Mouse (Mus musculus) olfactory bulb, adult 2 months (tissue): Measurements from ENCODE around the gene 2200002J24Rik. TPM values are rescaled to one million over a fixed set of nuclear protein-coding genes. Genes with fewer than 3 reads are reported as not detected.
"Not testable (repeated sequence)": the region's sequence is repeated elsewhere in the genome, so short reads cannot be mapped to it uniquely, and the experiment has no call there.

Experiments
- H3K27ac ChIP-seq: fragments of 200-500 bp; 2 replicates; pipeline ENCODE4 v1.5.1; 2012; ENCODE audit warnings: low read depth, low read length; ENCODE audit not compliant: insufficient read depth
- H3K4me1 ChIP-seq: fragments of 200-500 bp; 2 replicates; pipeline ENCODE4 v1.6.1; 2012; ENCODE audit warnings: low read length; ENCODE audit not compliant: control insufficient read depth, insufficient read depth
- H3K4me3 ChIP-seq: fragments of 200-500 bp; 2 replicates; pipeline ENCODE4 v1.5.1; 2012; ENCODE audit warnings: mild to moderate bottlenecking, low read depth, low read length, moderate library complexity; ENCODE audit not compliant: insufficient read depth
- CTCF ChIP-seq: fragments of 200-500 bp; IDR thresholded peaks from 2 replicates; pipeline ENCODE4 v1.5.1; 2012; ENCODE audit warnings: low read depth, mild to moderate bottlenecking, low read length, moderate library complexity; ENCODE audit not compliant: insufficient read depth
- POLR2A ChIP-seq: fragments of 200-500 bp; IDR thresholded peaks from 2 replicates; pipeline ENCODE4 v1.6.1; 2012; ENCODE audit warnings: mild to moderate bottlenecking, low read depth, low read length, moderate library complexity; ENCODE audit not compliant: insufficient read depth
- WGBS: fragments of 180-500 bp; shearing (Covaris S2); methylation state at CpG from one replicate; pipeline ENCODE4 v1.1.7; 2018; 5-methylcytosine and 5-hydroxymethylcytosine counted together
- polyA plus RNA-seq: library from polyadenylated mRNA; stranded (reverse); fragments of >200 nt; gene quantifications from 2 replicates; pipeline ENCODE4 v1.2.4, GENCODE M21; 2012; ENCODE audit warnings: low replicate concordance; ENCODE audit not compliant: missing spikeins, insufficient read depth, insufficient read length

2200002J24Rik gene
- polyA plus RNA-seq, 1 experiment = not detected

- no peak overlapping the region for H3K4me3 ChIP-seq
- H3K27ac ChIP-seq = no peak overlapping the region
- TF ChIP-seq POLR2A = no peak
- no peak for TF ChIP-seq CTCF
- H3K4me1 ChIP-seq = peaks cover 8% of the 10 kb centered on the region
- 74% methylated on average over 6 of the region's 6 CpGs for WGBS
These were observed 24.7 kb downstream of the 2200002J24Rik start for GRCm38 (mm10) chr7:30723274-30723953.

DNA sequence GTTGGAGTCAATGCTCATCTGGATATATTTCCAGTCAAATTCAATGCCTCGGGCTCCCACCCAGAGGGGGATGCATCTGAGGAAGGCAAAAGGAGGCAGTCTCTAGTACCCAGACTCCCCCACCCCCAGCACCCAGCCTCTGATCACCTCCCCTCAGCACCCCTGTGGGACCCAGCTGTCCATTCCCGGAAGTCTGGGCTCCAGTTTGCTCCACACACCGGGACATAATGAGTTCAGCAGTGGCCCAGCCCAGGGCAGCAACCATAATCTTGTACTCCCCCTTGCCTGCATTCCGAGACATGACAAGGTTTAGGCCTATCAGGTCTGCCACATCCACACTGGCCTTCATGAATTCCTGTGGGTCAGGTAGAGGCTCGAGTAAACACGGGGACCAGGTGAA lies 29.5 kb downstream of the 2200002J24Rik start:
- WGBS = 84% methylated on average over 6 of the region's 6 CpGs
- no peak overlapping the region for H3K27ac ChIP-seq

GRCm38 (mm10) chr7:30728739-30729395 lies 30.1 kb downstream of the 2200002J24Rik start:
- Histone ChIP-seq H3K27ac (peak overlapping the region; percentile 29; the same call in 1 of the 2 replicates), H3K4me1 (peaks cover 17% of the 10 kb centered on the region), H3K4me3 (peak overlapping the region; percentile 74)
- no peak for TF ChIP-seq POLR2A
- TF ChIP-seq CTCF = no peak
- WGBS = 5% methylated on average over 26 of the region's 26 CpGs

More for the DNA sequence above, 29.5 kb downstream of the 2200002J24Rik start:
- Histone ChIP-seq H3K4me3 (peak overlapping the region; percentile 19; the same call in 1 of the 2 replicates), H3K4me1 (peaks cover 17% of the 10 kb centered on the region)
- TF ChIP-seq POLR2A (no peak), CTCF (no peak)

- H3K4me1 ChIP-seq = peaks cover 17% of the 10 kb centered on the region
- H3K27ac ChIP-seq = peak within 1 kb of the TSS; percentile 83
- peak within 1 kb of the TSS; percentile 74 for H3K4me3 ChIP-seq
- under 1% methylated on average over 60 of the region's 60 CpGs for WGBS
- TF ChIP-seq CTCF (no peak), POLR2A (peak; percentile 86)
These were observed 30.8 kb downstream of the 2200002J24Rik start, which contains the start of gene Tmem147 for GRCm38 (mm10) chr7:30729396-30730063. Tmem147 (minus strand) TSS chr7:30729540.

GRCm38 (mm10) chr7:30730064-30730722 lies 31.5 kb downstream of the 2200002J24Rik start:
- peaks cover 17% of the 10 kb centered on the region for H3K4me1 ChIP-seq
- H3K27ac ChIP-seq = peak overlapping the region; percentile 83
- WGBS = 6% methylated on average over 18 of the region's 22 CpGs
- peak overlapping the region; percentile 74 for H3K4me3 ChIP-seq

GRCm38 (mm10) chr7:30736211-30736610 lies 37.5 kb downstream of the 2200002J24Rik start:
- Histone ChIP-seq H3K27ac (no peak overlapping the region), H3K4me3 (no peak overlapping the region), H3K4me1 (peaks cover 19% of the 10 kb centered on the region)
- WGBS = 48% methylated on average over 3 of the region's 3 CpGs
- TF ChIP-seq POLR2A = no peak
- no peak for TF ChIP-seq CTCF

- H3K4me3 ChIP-seq, H3K4me1 ChIP-seq, H3K27ac ChIP-seq: not testable (repeated sequence)
- 84% methylated on average over 2 of the region's 2 CpGs for WGBS
These were observed 43.8 kb downstream of the 2200002J24Rik start for GRCm38 (mm10) chr7:30742570-30742969.

- H3K4me3 ChIP-seq, H3K4me1 ChIP-seq, H3K27ac ChIP-seq: not testable (repeated sequence)
- WGBS = 93% methylated on average over 3 of the region's 4 CpGs
These were observed 44.9 kb downstream of the 2200002J24Rik start, which contains the start of gene Gapdhs for GRCm38 (mm10) chr7:30743617-30744016. Gapdhs (minus strand) TSS chr7:30743681.
